Mouse (Mus musculus): Measurements from ENCODE around the gene Mark4. TPM values are rescaled to one million over a fixed set of nuclear protein-coding genes. Genes with fewer than 3 reads are reported as not detected.

The Mark4 gene
- total RNA-seq, 1 experiment: 9.9 TPM

DNA sequence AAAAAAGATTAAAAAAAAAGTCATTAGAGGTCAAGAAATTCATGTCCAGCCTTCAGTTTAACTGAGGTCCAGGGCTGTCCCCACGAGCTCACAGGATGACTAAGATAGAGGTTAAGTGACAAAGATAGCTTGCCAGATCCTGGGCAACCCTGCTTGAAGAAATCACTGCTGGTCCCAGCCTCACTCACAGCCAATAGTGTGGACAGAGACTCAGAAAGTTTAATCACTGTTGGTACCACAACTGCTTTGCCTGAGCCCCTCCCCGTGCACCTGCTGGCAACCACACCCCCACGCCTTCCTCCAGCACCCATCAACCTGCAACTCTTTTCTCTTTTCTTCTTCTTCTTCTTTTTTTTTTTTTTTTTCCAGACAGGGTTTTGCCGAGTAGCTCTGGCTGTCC is 34.6 kb downstream of the Mark4 start:
- H3K36me3 ChIP-seq (ENCODE audit: control insufficient read depth, insufficient read depth, low read length, poor library complexity, severe bottlenecking): no peaks in the 10 kb centered on the region; the same call in 1 of the 2 replicates
- no peak for DNase-seq (ENCODE audit: low read depth, low spot score)
- no peak overlapping the region for H3K27ac ChIP-seq (ENCODE audit: insufficient read depth, low read depth, low read length, poor library complexity, severe bottlenecking)
- no peaks in the 10 kb centered on the region for H3K9me3 ChIP-seq (ENCODE audit: control insufficient read depth, insufficient read depth, low read depth, low read length)
- no peak overlapping the region for H3K9ac ChIP-seq (ENCODE audit: insufficient read depth, low read depth, low read length, poor library complexity, severe bottlenecking)
- H3K4me1 ChIP-seq (ENCODE audit: control insufficient read depth in 2 of 2, insufficient read depth in 2 of 2, low read length in 2 of 2, poor library complexity in 1 of 2): peaks cover 12 to 25% of the 10 kb centered on the region in 2 experiments
- in situ Hi-C loops (cut with MboI; ENCODE audit: low sequenced_read_pairs in 2 of 2, unreplicated experiment in 2 of 2): no loop called here
- TF ChIP-seq HCFC1 (IDR thresholded peaks at IDR 0.05; ENCODE audit: borderline replicate concordance, insufficient read depth, low read length) (no peak), MAFK (IDR thresholded peaks at IDR 0.05; ENCODE audit: insufficient read depth, low read depth, low read length) (no peak), ZC3H11A (IDR thresholded peaks at IDR 0.05; ENCODE audit: borderline replicate concordance, low read depth, low read length) (no peak), ZNF384 (IDR thresholded peaks at IDR 0.05; ENCODE audit: low read depth, low read length) (no peak), CHD2 (IDR thresholded peaks at IDR 0.05; ENCODE audit: low read depth, low read length) (no peak)
- no peak overlapping the region for H3K4me3 ChIP-seq (ENCODE audit: insufficient read depth in 1 of 2, low read depth in 1 of 2, low read length in 2 of 2, poor library complexity in 1 of 2, severe bottlenecking in 1 of 2)

- no peak for DNase-seq (ENCODE audit: low read depth, low spot score)
- TF ChIP-seq HCFC1 (IDR thresholded peaks at IDR 0.05; ENCODE audit: borderline replicate concordance, insufficient read depth, low read length): no peak
- in situ Hi-C loops (cut with MboI; ENCODE audit: low sequenced_read_pairs in 2 of 2, unreplicated experiment in 2 of 2): no loop called here
Observed at GRCm38 (mm10) chr7:19423083-19423482, 35.5 kb downstream of the Mark4 start.

DNA sequence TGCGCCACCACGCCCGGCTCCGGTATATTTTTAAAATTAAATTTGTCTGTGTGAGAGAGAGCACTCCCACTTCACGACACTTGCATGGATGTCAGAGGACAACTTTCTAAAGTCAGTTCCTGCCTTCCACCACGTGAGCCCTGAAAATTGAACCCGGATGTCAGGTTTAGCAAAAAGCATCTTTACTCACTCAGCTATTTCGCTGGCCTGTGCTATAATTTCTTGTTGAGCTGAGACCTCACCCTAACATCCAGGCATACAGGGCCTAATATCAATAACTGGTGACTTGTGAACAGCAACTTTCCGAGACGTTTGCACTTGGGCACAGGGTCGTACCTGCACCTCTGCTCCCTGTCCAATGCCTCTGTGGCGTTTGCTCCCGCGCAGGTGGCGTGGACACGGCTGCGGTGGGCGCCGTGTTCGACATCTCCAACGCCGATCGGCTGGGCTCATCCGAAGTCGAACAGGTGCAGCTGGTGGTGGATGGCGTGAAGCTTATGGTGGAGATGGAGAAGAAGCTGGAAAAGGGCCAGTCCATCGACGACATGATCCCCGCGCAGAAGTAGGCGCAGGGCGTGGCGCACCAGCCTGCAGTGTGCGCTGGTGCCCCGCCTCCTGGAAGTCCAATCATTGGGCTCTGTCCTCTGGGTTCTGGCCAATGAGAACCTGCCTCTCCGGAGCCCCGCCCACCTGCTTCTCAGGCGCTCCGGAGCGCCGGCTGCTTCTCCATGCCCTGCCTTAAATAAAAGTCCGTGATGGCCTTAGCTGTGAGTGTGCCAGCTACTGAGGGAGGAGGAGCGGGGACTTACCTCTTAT is 37.6 kb downstream of the Mark4 start:
- in situ Hi-C loops (cut with MboI; ENCODE audit: low sequenced_read_pairs in 2 of 2, unreplicated experiment in 2 of 2): no loop called here
- H3K36me3 ChIP-seq (ENCODE audit: control insufficient read depth, insufficient read depth, low read length, poor library complexity, severe bottlenecking): no peaks in the 10 kb centered on the region; the same call in 1 of the 2 replicates

More at GRCm38 (mm10) chr7:19423083-19423482, 35.5 kb downstream of the Mark4 start:
- Histone ChIP-seq H3K4me1 (ENCODE audit: control insufficient read depth in 2 of 2, insufficient read depth in 2 of 2, low read length in 2 of 2, poor library complexity in 1 of 2) (peaks cover 9 to 17% of the 10 kb centered on the region in 2 experiments), H3K9me3 (ENCODE audit: control insufficient read depth, insufficient read depth, low read depth, low read length) (no peaks in the 10 kb centered on the region), H3K27ac (ENCODE audit: insufficient read depth, low read depth, low read length, poor library complexity, severe bottlenecking) (no peak overlapping the region), H3K4me3 (ENCODE audit: insufficient read depth in 1 of 2, low read depth in 1 of 2, low read length in 2 of 2, poor library complexity in 1 of 2, severe bottlenecking in 1 of 2) (no peak overlapping the region), H3K36me3 (ENCODE audit: control insufficient read depth, insufficient read depth, low read length, poor library complexity, severe bottlenecking) (no peaks in the 10 kb centered on the region; the same call in 1 of the 2 replicates), H3K9ac (ENCODE audit: insufficient read depth, low read depth, low read length, poor library complexity, severe bottlenecking) (no peak overlapping the region)

DNA sequence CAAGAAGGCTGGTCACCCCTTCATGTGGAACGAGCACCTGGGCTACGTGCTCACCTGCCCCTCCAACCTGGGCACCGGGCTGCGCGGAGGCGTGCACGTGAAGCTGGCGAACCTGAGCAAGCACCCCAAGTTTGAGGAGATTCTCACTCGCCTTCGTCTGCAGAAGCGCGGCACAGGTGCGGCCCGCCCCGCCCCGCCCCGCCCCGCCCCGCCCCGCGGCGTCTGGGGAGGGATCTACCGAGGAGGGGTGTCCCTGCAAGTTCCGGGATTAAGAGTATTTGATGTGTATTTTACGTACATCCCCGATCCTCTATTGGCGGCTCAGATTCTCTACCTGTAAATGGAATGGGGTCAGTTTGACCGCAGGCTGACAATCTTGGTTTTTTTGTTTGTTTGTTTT is 38.5 kb downstream of the Mark4 start:
- no peak for TF ChIP-seq ZNF384 (IDR thresholded peaks at IDR 0.05; ENCODE audit: low read depth, low read length)
- no peak for TF ChIP-seq HCFC1 (IDR thresholded peaks at IDR 0.05; ENCODE audit: borderline replicate concordance, insufficient read depth, low read length)
- TF ChIP-seq ZC3H11A (IDR thresholded peaks at IDR 0.05; ENCODE audit: borderline replicate concordance, low read depth, low read length): no peak
- no peak for TF ChIP-seq MAFK (IDR thresholded peaks at IDR 0.05; ENCODE audit: insufficient read depth, low read depth, low read length)
- TF ChIP-seq CHD2 (IDR thresholded peaks at IDR 0.05; ENCODE audit: low read depth, low read length): no peak
- DNase-seq (ENCODE audit: low read depth, low spot score): no peak
- in situ Hi-C loops (cut with MboI; ENCODE audit: low sequenced_read_pairs in 2 of 2, unreplicated experiment in 2 of 2): no loop called here
- Histone ChIP-seq H3K9me3 (ENCODE audit: control insufficient read depth, insufficient read depth, low read depth, low read length) (no peaks in the 10 kb centered on the region), H3K27ac (ENCODE audit: insufficient read depth, low read depth, low read length, poor library complexity, severe bottlenecking) (no peak overlapping the region), H3K36me3 (ENCODE audit: control insufficient read depth, insufficient read depth, low read length, poor library complexity, severe bottlenecking) (no peaks in the 10 kb centered on the region), H3K4me3 (ENCODE audit: insufficient read depth in 1 of 2, low read depth in 1 of 2, low read length in 2 of 2, poor library complexity in 1 of 2, severe bottlenecking in 1 of 2) (peak overlapping the region in 1 of 2 experiments; percentile 41; a peak in 1 of 4 replicates), H3K4me1 (ENCODE audit: control insufficient read depth in 2 of 2, insufficient read depth in 2 of 2, low read length in 2 of 2, poor library complexity in 1 of 2) (peaks cover 0 to 10% of the 10 kb centered on the region in 2 experiments; a peak in 1 of 4 replicates), H3K9ac (ENCODE audit: insufficient read depth, low read depth, low read length, poor library complexity, severe bottlenecking) (no peak overlapping the region)

More for the DNA sequence above, 37.6 kb downstream of the Mark4 start:
- peak overlapping the region; percentile 56 to 66 for H3K4me3 ChIP-seq (ENCODE audit: insufficient read depth in 1 of 2, low read depth in 1 of 2, low read length in 2 of 2, poor library complexity in 1 of 2, severe bottlenecking in 1 of 2)
- H3K9ac ChIP-seq (ENCODE audit: insufficient read depth, low read depth, low read length, poor library complexity, severe bottlenecking): peak overlapping the region; percentile 51; the same call in 1 of the 2 replicates
- no peaks in the 10 kb centered on the region for H3K9me3 ChIP-seq (ENCODE audit: control insufficient read depth, insufficient read depth, low read depth, low read length)
- no peak for TF ChIP-seq CHD2 (IDR thresholded peaks at IDR 0.05; ENCODE audit: low read depth, low read length)
- TF ChIP-seq ZC3H11A (IDR thresholded peaks at IDR 0.05; ENCODE audit: borderline replicate concordance, low read depth, low read length): no peak
- TF ChIP-seq HCFC1 (IDR thresholded peaks at IDR 0.05; ENCODE audit: borderline replicate concordance, insufficient read depth, low read length): no peak
- TF ChIP-seq ZNF384 (IDR thresholded peaks at IDR 0.05; ENCODE audit: low read depth, low read length): no peak
- no peak for TF ChIP-seq MAFK (IDR thresholded peaks at IDR 0.05; ENCODE audit: insufficient read depth, low read depth, low read length)
- no peak overlapping the region for H3K27ac ChIP-seq (ENCODE audit: insufficient read depth, low read depth, low read length, poor library complexity, severe bottlenecking)
- peak; percentile 86 for DNase-seq (ENCODE audit: low read depth, low spot score)
- peaks cover 0 to 7% of the 10 kb centered on the region in 2 experiments; a peak in 1 of 4 replicates for H3K4me1 ChIP-seq (ENCODE audit: control insufficient read depth in 2 of 2, insufficient read depth in 2 of 2, low read length in 2 of 2, poor library complexity in 1 of 2)
